Mouse (Mus musculus) hindbrain, embryonic 16.5 days (tissue): ENCODE data around the gene Rep15. TPM values are rescaled to one million over a fixed set of nuclear protein-coding genes. Genes with fewer than 3 reads are reported as not detected.

ENCODE experiments used
- ATAC-seq: fragments of 200-750 bp; cut with Nextera tagmentation; 2 replicates; pipeline ENCODE4 v1.8.0; 2017; ENCODE audit warnings: moderate TSS enrichment, moderate library complexity
- H3K27ac ChIP-seq: fragments of 300-500 bp; sonication (generic); 2 replicates; pipeline ENCODE4 v1.5.1; 2014; ENCODE audit warnings: low read depth, mild to moderate bottlenecking, control low read depth, low read length, moderate library complexity
- H3K27me3 ChIP-seq: fragments of 300-500 bp; sonication (generic); replicated peaks from 2 replicates; pipeline ENCODE4 v1.6.1; 2014; ENCODE audit warnings: low read length; ENCODE audit not compliant: control insufficient read depth, insufficient read depth
- H3K36me3 ChIP-seq: fragments of 300-500 bp; sonication (generic); 2 replicates; pipeline ENCODE4 v1.6.1; 2014; ENCODE audit warnings: mild to moderate bottlenecking, low read length, moderate library complexity, mixed read lengths; ENCODE audit not compliant: control insufficient read depth, insufficient read depth
- H3K4me1 ChIP-seq: fragments of 300-500 bp; sonication (generic); 2 replicates; pipeline ENCODE4 v1.6.1; 2014; ENCODE audit warnings: low read depth, low read length; ENCODE audit not compliant: control insufficient read depth, insufficient read depth
- H3K4me2 ChIP-seq: fragments of 300-500 bp; sonication (generic); 2 replicates; pipeline ENCODE4 v1.6.1; 2014; ENCODE audit warnings: mild to moderate bottlenecking, low read length, control low read depth, moderate library complexity
- H3K4me3 ChIP-seq: fragments of 300-500 bp; sonication (generic); 2 replicates; pipeline ENCODE4 v1.5.1; 2014; ENCODE audit warnings: mild to moderate bottlenecking, low read length, control low read depth, moderate library complexity
- H3K9ac ChIP-seq: fragments of 300-500 bp; sonication (generic); 2 replicates; pipeline ENCODE4 v1.6.1; 2014; ENCODE audit warnings: low read depth, mild to moderate bottlenecking, control low read depth, low read length, moderate library complexity
- H3K9me3 ChIP-seq: fragments of 300-500 bp; sonication (generic); 2 replicates; pipeline ENCODE4 v1.6.1; 2014; ENCODE audit warnings: mild to moderate bottlenecking, low read length, moderate library complexity; ENCODE audit not compliant: control insufficient read depth
- WGBS: fragments of 180-500 bp; shearing (Covaris S2); extraction: QIAGEN DNeasy Blood & Tissue Kit; methylation state at CpG from one replicate; pipeline ENCODE4 v1.1.7; 2014; 5-methylcytosine and 5-hydroxymethylcytosine counted together
- polyA plus RNA-seq: library from polyadenylated mRNA; unstranded; fragments of >200 nt; fragmentation: Nextera tagmentation; extraction: Ambion mirVana; gene quantifications from 2 replicates; pipeline ENCODE4 v1.2.1, GENCODE M21; 2015

The Rep15 gene
- polyA plus RNA-seq, 1 experiment from 2014 or later = 0.54 TPM

GRCm38 (mm10) chr6:147023133-147023395, 9.3 kb upstream of the Rep15 start:
- H3K27me3 ChIP-seq = no peaks in the 10 kb centered on the region
- H3K9ac ChIP-seq = no peak overlapping the region
- no peak overlapping the region for H3K4me2 ChIP-seq
- 90% methylated on average over 2 of the region's 2 CpGs for WGBS
- no peak overlapping the region for H3K27ac ChIP-seq
- no peak for ATAC-seq
- no peak overlapping the region for H3K4me3 ChIP-seq
- no peaks in the 10 kb centered on the region for H3K4me1 ChIP-seq
- no peaks in the 10 kb centered on the region for H3K36me3 ChIP-seq
- no peaks in the 10 kb centered on the region for H3K9me3 ChIP-seq

GRCm38 (mm10) chr6:147023568-147023967, 8.8 kb upstream of the Rep15 start:
- H3K27ac ChIP-seq = no peak overlapping the region
- H3K4me2 ChIP-seq = no peak overlapping the region
- no peak overlapping the region for H3K4me3 ChIP-seq
- no peak overlapping the region for H3K9ac ChIP-seq
- H3K27me3 ChIP-seq = no peaks in the 10 kb centered on the region
- ATAC-seq = no peak
- H3K9me3 ChIP-seq = no peaks in the 10 kb centered on the region
- no peaks in the 10 kb centered on the region for H3K4me1 ChIP-seq
- H3K36me3 ChIP-seq = no peaks in the 10 kb centered on the region

GRCm38 (mm10) chr6:147024761-147025160, 7.6 kb upstream of the Rep15 start:
- no peaks in the 10 kb centered on the region for H3K9me3 ChIP-seq
- no peak for ATAC-seq
- H3K36me3 ChIP-seq = no peaks in the 10 kb centered on the region
- no peak overlapping the region for H3K27ac ChIP-seq
- no peak overlapping the region for H3K4me2 ChIP-seq
- H3K9ac ChIP-seq = no peak overlapping the region
- H3K4me1 ChIP-seq = no peaks in the 10 kb centered on the region
- H3K4me3 ChIP-seq = no peak overlapping the region
- WGBS = 85% methylated on average over 3 of the region's 3 CpGs
- H3K27me3 ChIP-seq = no peaks in the 10 kb centered on the region

- Histone ChIP-seq H3K27me3 (no peaks in the 10 kb centered on the region), H3K9me3 (no peaks in the 10 kb centered on the region), H3K36me3 (no peaks in the 10 kb centered on the region), H3K4me3 (no peak overlapping the region), H3K4me1 (no peaks in the 10 kb centered on the region), H3K4me2 (no peak overlapping the region), H3K27ac (no peak overlapping the region), H3K9ac (no peak overlapping the region)
- 84% methylated on average over 2 of the region's 2 CpGs for WGBS
- no peak for ATAC-seq
These were observed 4.0 kb upstream of the Rep15 start for GRCm38 (mm10) chr6:147028396-147028795.

GRCm38 (mm10) chr6:147029591-147029990, 2.8 kb upstream of the Rep15 start:
- no peak overlapping the region for H3K27ac ChIP-seq
- H3K9ac ChIP-seq = no peak overlapping the region
- no peaks in the 10 kb centered on the region for H3K27me3 ChIP-seq
- H3K9me3 ChIP-seq = no peaks in the 10 kb centered on the region
- H3K36me3 ChIP-seq = no peaks in the 10 kb centered on the region
- no peak overlapping the region for H3K4me2 ChIP-seq
- WGBS = 94% methylated on average over 9 of the region's 9 CpGs
- ATAC-seq = no peak
- no peak overlapping the region for H3K4me3 ChIP-seq
- no peaks in the 10 kb centered on the region for H3K4me1 ChIP-seq

GRCm38 (mm10) chr6:147030096-147030885, 2.1 kb upstream of the Rep15 start:
- ATAC-seq = no peak
- Histone ChIP-seq H3K4me3 (no peak overlapping the region), H3K9ac (no peak overlapping the region), H3K36me3 (no peaks in the 10 kb centered on the region), H3K9me3 (no peaks in the 10 kb centered on the region), H3K4me1 (no peaks in the 10 kb centered on the region), H3K4me2 (no peak overlapping the region), H3K27ac (no peak overlapping the region), H3K27me3 (no peaks in the 10 kb centered on the region)
- WGBS = 82% methylated on average over 15 of the region's 15 CpGs

GRCm38 (mm10) chr6:147042291-147043290, 10.2 kb downstream of the Rep15 start, which contains the start of gene Mrps35:
Mrps35 (plus strand) TSS chr6:147042764.
- Histone ChIP-seq H3K27me3 (no peaks in the 10 kb centered on the region), H3K9ac (peak within 1 kb of the TSS; percentile 92), H3K27ac (peak within 1 kb of the TSS; percentile 89), H3K4me2 (peak within 1 kb of the TSS; percentile 75), H3K4me3 (peak within 1 kb of the TSS; percentile 91), H3K4me1 (peaks cover 8% of the 10 kb centered on the region), H3K36me3 (no peaks in the 10 kb centered on the region), H3K9me3 (no peaks in the 10 kb centered on the region)
- 4% methylated on average over 60 of the region's 66 CpGs for WGBS
- peak; percentile 100 for ATAC-seq

- Histone ChIP-seq H3K9ac (no peak overlapping the region), H3K4me1 (peaks cover 8% of the 10 kb centered on the region), H3K27ac (no peak overlapping the region), H3K9me3 (no peaks in the 10 kb centered on the region), H3K4me3 (peak overlapping the region; percentile 91), H3K4me2 (peak overlapping the region; percentile 75), H3K36me3 (peaks cover under 1% of the 10 kb centered on the region; the same call in 1 of the 2 replicates), H3K27me3 (no peaks in the 10 kb centered on the region)
- 62% methylated on average over 7 of the region's 7 CpGs for WGBS
- no peak for ATAC-seq
These were observed 11.2 kb downstream of the Rep15 start for GRCm38 (mm10) chr6:147043633-147044032.

- Histone ChIP-seq H3K9ac (no peak overlapping the region), H3K27me3 (no peaks in the 10 kb centered on the region), H3K9me3 (no peaks in the 10 kb centered on the region), H3K4me2 (no peak overlapping the region), H3K27ac (no peak overlapping the region), H3K4me1 (no peaks in the 10 kb centered on the region), H3K36me3 (peaks cover 14% of the 10 kb centered on the region), H3K4me3 (no peak overlapping the region)
- no peak for ATAC-seq
- 96% methylated on average over 13 of the region's 13 CpGs for WGBS
These were observed 16.9 kb downstream of the Rep15 start for GRCm38 (mm10) chr6:147049239-147049805.
